Mouse (Mus musculus) kidney, embryonic 16.5 days (tissue): ENCODE data around the gene Ces2b. TPM values are rescaled to one million over a fixed set of nuclear protein-coding genes. Genes with fewer than 3 reads are reported as not detected.
"Not testable (repeated sequence)": the region's sequence is repeated elsewhere in the genome, so short reads cannot be mapped to it uniquely, and the experiment has no call there.

Experiments used
- ATAC-seq: fragments of 200-750 bp; cut with Nextera tagmentation; 2 replicates; pipeline ENCODE4 v1.8.0; 2017; ENCODE audit warnings: moderate TSS enrichment; ENCODE audit not compliant: low FRiP score, low TSS enrichment
- H3K27ac ChIP-seq: fragments of 300-500 bp; sonication (generic); 2 replicates; pipeline ENCODE4 v1.5.1; 2014; ENCODE audit warnings: low read length
- H3K27me3 ChIP-seq: fragments of 300-500 bp; sonication (generic); 2 replicates; pipeline ENCODE4 v1.6.1; 2014; ENCODE audit warnings: low read length, control low read depth, mixed read lengths; ENCODE audit not compliant: insufficient read depth
- H3K36me3 ChIP-seq: fragments of 300-500 bp; sonication (generic); 2 replicates; pipeline ENCODE4 v1.6.1; 2014; ENCODE audit warnings: low read length, control low read depth, mixed read lengths; ENCODE audit not compliant: insufficient read depth
- H3K4me1 ChIP-seq: fragments of 300-500 bp; sonication (generic); 2 replicates; pipeline ENCODE4 v1.6.1; 2014; ENCODE audit warnings: low read length, control low read depth, mixed read lengths; ENCODE audit not compliant: insufficient read depth
- H3K4me2 ChIP-seq: fragments of 300-500 bp; sonication (generic); replicated peaks from 2 replicates; pipeline ENCODE4 v1.6.1; 2014; ENCODE audit warnings: low read depth, low read length
- H3K4me3 ChIP-seq: fragments of 300-500 bp; sonication (generic); 2 replicates; pipeline ENCODE4 v1.5.1; 2014; ENCODE audit warnings: mild to moderate bottlenecking, low read length
- H3K9ac ChIP-seq: fragments of 300-500 bp; sonication (generic); replicated peaks from 2 replicates; pipeline ENCODE4 v1.6.1; 2014; ENCODE audit warnings: low read length
- H3K9me3 ChIP-seq: fragments of 300-500 bp; sonication (generic); 2 replicates; pipeline ENCODE4 v1.6.1; 2016; ENCODE audit warnings: low read length, control low read depth
- WGBS: fragments of 180-500 bp; shearing (Covaris S2); extraction: QIAGEN DNeasy Blood & Tissue Kit; methylation state at CpG from one replicate; pipeline ENCODE4 v1.1.7; 2014; 5-methylcytosine and 5-hydroxymethylcytosine counted together
- polyA plus RNA-seq: library from polyadenylated mRNA; unstranded; fragments of >200 nt; fragmentation: Nextera tagmentation; extraction: Ambion mirVana; gene quantifications from 2 replicates; pipeline ENCODE4 v1.2.1, GENCODE M21; 2015

Ces2b gene
- polyA plus RNA-seq, 1 experiment from 2014 or later: 0.79 TPM

DNA sequence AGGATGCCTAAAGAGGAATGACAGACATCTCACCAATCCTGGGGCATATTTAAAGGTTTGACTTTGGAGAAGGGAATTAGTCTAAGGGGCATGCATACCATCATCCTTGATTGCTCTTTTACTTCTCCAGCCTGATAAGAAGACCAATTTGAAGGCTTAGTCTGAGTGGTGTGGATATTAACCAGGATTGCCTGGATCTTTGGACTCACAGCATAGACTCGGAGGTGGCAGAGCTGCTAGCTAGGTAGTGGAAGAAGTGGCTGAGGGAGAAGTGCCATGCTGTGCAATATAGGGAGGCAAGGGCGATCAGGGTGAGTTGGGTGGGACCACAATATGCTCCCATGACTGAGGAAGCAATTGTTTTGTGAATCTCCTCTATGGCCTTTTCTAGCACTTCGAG lies 3.2 kb upstream of the Ces2b start:
- H3K36me3 ChIP-seq: no peaks in the 10 kb centered on the region
- H3K4me2 ChIP-seq: no peak overlapping the region
- no peak overlapping the region for H3K9ac ChIP-seq
- ATAC-seq: no peak
- H3K4me3 ChIP-seq: no peak overlapping the region
- no peaks in the 10 kb centered on the region for H3K9me3 ChIP-seq
- H3K4me1 ChIP-seq: no peaks in the 10 kb centered on the region
- H3K27ac ChIP-seq: no peak overlapping the region
- no peaks in the 10 kb centered on the region for H3K27me3 ChIP-seq
- WGBS: 85% methylated on average over 3 of the region's 3 CpGs

DNA sequence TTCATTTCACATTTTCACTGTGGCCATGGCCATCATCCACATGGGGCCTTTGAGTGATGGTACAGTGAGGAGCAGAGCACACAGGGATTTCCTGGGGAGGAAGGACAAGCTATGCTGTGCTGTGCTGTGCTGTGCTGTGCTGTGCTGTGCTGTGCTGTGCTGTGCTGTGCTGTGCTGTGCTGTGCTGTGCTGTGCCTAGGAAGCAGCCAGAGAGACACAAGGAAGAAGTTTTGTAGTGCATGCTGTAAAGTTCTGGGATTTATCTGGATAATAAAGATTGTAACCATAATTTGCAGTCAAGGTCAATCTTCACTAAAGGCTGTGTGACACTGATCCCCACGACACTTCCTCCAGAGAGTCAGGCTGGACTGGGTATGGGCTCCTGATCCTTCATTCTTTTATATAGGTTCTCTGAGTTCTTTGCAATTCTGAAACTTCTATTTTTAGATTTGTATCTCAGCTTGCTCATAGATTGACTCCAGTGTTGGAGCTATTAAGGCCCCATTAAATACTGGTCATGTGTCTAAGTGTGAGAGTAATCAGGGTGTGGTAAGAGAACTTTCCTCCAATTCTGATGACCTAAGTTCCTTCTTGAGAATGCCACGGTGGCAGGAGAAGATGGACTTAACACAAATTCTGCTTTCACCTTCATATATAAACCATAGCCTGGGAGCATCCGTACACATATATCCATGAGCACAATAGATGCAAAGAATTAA lies 10.1 kb downstream of the Ces2b start:
- Histone ChIP-seq H3K27me3 (no peaks in the 10 kb centered on the region), H3K9ac (no peak overlapping the region), H3K4me2 (no peak overlapping the region), H3K4me3 (no peak overlapping the region), H3K36me3 (no peaks in the 10 kb centered on the region), H3K4me1 (no peaks in the 10 kb centered on the region), H3K9me3 (no peaks in the 10 kb centered on the region), H3K27ac (no peak overlapping the region)
- WGBS: 84% methylated on average over 3 of the region's 3 CpGs
- no peak for ATAC-seq

DNA sequence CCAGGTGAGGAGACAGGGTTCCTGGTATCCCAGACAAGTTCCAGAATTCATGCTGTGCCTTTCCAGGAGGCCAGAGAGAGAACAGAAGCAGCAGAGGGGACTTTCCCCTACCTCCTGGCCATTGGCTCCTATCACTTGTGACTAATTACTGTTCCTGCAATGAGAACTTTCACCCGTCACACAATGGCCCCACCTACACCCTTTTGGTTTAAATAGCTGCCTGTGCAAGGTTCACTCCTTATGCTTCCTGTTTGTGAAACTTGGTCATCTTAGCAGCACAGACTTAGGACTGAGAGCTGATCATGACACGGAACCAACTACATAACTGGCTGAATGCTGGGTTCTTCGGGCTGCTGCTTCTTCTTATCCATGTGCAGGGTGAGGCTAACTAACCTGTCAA lies 15.5 kb downstream of the Ces2b start, which contains the start of gene Ces2c:
TSS of gene Ces2c (plus strand) at position 238 of the 400 bp plus-strand sequence.
- ATAC-seq: no peak
- H3K36me3 ChIP-seq: no peaks in the 10 kb centered on the region
- H3K4me1 ChIP-seq: no peaks in the 10 kb centered on the region
- H3K27me3 ChIP-seq: no peaks in the 10 kb centered on the region
- H3K9ac ChIP-seq: no peak within 1 kb of the TSS
- WGBS: 66% methylated on average over 3 of the region's 3 CpGs
- no peak within 1 kb of the TSS for H3K27ac ChIP-seq
- no peaks in the 10 kb centered on the region for H3K9me3 ChIP-seq
- H3K4me2 ChIP-seq: no peak within 1 kb of the TSS
- H3K4me3 ChIP-seq: no peak within 1 kb of the TSS

DNA sequence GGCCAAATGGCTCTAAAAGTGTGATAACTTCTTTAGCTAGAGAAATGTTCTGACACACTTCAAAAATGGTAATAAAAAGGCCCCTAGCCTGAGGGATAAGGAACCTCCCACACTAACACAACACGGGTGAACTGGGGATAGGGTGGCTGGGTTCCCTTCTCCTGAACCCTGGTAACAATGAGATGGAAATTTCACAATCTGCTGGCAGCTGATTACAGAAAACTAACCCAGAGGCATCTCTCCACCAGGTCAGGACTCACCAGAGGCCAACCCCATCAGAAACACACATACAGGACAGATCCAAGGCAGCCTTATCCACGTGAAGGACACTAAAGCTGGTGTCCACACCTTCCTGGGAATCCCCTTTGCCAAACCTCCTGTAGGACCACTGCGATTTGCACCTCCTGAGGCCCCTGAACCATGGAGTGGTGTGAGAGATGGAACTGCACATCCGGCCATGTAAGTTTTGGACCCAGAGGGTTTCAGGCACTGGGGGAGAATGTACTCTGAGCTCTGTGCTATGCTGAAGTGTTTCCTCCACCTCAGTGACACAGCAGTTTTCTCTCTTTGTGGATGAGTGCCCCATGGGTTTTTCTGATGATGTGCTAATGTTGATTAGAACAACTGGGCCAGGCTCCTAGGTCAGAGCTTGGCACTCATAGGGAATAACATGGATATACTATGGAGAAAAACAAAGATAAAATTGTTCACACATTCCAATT lies 16.5 kb downstream of the Ces2b start:
- no peaks in the 10 kb centered on the region for H3K27me3 ChIP-seq
- ATAC-seq: no peak
- no peaks in the 10 kb centered on the region for H3K36me3 ChIP-seq
- no peak overlapping the region for H3K4me3 ChIP-seq
- 71% methylated on average over 4 of the region's 4 CpGs for WGBS
- no peak overlapping the region for H3K27ac ChIP-seq
- H3K9me3 ChIP-seq: no peaks in the 10 kb centered on the region
- no peak overlapping the region for H3K9ac ChIP-seq
- no peak overlapping the region for H3K4me2 ChIP-seq
- H3K4me1 ChIP-seq: no peaks in the 10 kb centered on the region

DNA sequence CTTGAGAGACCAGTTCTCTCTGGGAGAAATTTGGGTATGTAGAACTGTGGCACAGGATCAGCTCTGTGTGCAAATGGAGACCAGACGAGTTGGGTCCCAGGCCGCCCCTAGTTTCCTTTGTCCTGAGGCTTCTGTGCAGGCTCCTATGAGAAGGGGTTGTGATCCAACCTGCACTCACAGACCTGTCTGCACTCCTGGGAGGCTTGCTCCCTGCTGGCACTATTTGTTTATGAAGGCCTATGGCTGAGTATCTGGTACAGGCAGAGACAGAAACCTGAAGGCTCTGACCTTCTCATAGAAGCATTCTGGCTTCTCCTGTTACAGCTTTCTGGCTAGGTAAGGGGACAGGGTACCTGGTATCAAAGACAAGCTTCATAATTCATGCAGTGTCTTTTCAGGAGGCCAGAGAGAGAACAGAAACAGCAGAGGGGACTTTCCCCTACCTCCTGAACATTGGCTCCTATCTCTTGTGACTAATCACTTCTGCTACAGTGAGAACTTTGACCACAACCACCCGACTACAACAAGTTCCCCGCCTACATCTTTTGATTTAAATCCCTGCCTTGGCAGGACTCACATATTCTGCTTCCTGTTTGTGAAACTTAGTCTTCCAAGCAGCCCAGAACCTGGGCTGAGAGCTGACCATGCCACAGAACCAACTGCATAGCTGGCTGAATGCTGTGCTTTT lies 35.6 kb downstream of the Ces2b start:
- not testable (repeated sequence) for H3K4me2 ChIP-seq, H3K9ac ChIP-seq, H3K4me3 ChIP-seq, H3K36me3 ChIP-seq, H3K9me3 ChIP-seq, H3K4me1 ChIP-seq, ATAC-seq, H3K27me3 ChIP-seq, H3K27ac ChIP-seq
- WGBS: no CpG with 5 or more reads among the region's 4 CpGs

DNA sequence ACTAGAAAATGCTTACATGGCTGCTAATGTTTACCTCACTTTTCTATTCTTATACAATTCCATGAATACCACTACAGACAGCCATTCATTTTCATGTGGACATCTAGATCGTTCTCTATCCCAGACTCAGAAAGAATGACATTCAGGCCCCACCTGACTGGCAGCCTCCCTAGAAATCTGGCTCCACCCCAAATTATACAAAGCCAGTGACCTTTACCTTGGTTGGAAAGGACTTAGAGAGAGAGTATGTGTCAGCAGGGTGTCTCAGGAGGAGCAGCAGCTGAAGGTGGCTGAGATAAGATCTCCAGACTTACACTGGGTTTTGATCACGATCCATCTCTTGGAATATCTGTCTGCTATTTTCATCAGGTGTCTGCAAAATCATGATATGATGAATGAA lies 37.5 kb downstream of the Ces2b start:
- not testable (repeated sequence) for H3K4me1 ChIP-seq, H3K9ac ChIP-seq, H3K9me3 ChIP-seq, H3K4me2 ChIP-seq, H3K27ac ChIP-seq, H3K36me3 ChIP-seq, H3K4me3 ChIP-seq, ATAC-seq, H3K27me3 ChIP-seq
- WGBS: no CpG with 5 or more reads among the region's 2 CpGs

DNA sequence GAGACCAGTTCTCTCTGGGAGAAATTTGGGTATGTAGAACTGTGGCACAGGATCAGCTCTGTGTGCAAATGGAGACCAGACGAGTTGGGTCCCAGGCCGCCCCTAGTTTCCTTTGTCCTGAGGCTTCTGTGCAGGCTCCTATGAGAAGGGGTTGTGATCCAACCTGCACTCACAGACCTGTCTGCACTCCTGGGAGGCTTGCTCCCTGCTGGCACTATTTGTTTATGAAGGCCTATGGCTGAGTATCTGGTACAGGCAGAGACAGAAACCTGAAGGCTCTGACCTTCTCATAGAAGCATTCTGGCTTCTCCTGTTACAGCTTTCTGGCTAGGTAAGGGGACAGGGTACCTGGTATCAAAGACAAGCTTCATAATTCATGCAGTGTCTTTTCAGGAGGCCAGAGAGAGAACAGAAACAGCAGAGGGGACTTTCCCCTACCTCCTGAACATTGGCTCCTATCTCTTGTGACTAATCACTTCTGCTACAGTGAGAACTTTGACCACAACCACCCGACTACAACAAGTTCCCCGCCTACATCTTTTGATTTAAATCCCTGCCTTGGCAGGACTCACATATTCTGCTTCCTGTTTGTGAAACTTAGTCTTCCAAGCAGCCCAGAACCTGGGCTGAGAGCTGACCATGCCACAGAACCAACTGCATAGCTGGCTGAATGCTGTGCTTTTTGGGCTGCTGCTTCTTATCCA lies 55.0 kb downstream of the Ces2b start:
- H3K4me3 ChIP-seq, H3K27me3 ChIP-seq, H3K4me2 ChIP-seq, H3K9ac ChIP-seq, H3K36me3 ChIP-seq, H3K9me3 ChIP-seq, H3K27ac ChIP-seq, H3K4me1 ChIP-seq, ATAC-seq: not testable (repeated sequence)
- no CpG with 5 or more reads among the region's 4 CpGs for WGBS

Other genes starting within 250 kb of the Ces2b start
- 19.2 and 20.3 TPM in 2 replicates for gene Pdp2, start 240.1 kb upstream of the Ces2b start, polyA plus RNA-seq
- 385 and 427 TPM in 2 replicates for gene Cdh16, start 207.2 kb upstream of the Ces2b start, polyA plus RNA-seq
- 13.5 and 15.0 TPM in 2 replicates for gene Rrad, start 200.2 kb upstream of the Ces2b start, polyA plus RNA-seq
- gene Ciao2b, start 189.6 kb upstream of the Ces2b start, polyA plus RNA-seq: 106 and 108 TPM in 2 replicates
- gene Ces2a, start 97.6 kb upstream of the Ces2b start, polyA plus RNA-seq: 0.09 and 0.32 TPM in 2 replicates
- gene Ces2c, start 15.5 kb downstream of the Ces2b start, polyA plus RNA-seq: 0.28 TPM in 1 of 2 replicates, not detected in the other
- gene Ces2e, start 94.7 kb downstream of the Ces2b start, polyA plus RNA-seq: 1.6 and 1.8 TPM in 2 replicates
- gene Ces2f, start 115.8 kb downstream of the Ces2b start, polyA plus RNA-seq: not detected in 2 replicates
- gene Ces2g, start 130.1 kb downstream of the Ces2b start, polyA plus RNA-seq: 0.42 and 0.61 TPM in 2 replicates
- not detected in 2 replicates for gene Ces2h, start 169.3 kb downstream of the Ces2b start, polyA plus RNA-seq
- gene Ces3a, start 217.0 kb downstream of the Ces2b start, polyA plus RNA-seq: 0.09 TPM in 1 of 2 replicates, not detected in the other